Mouse (Mus musculus) CD4-positive helper T cell, adult 2 months (primary cell): ENCODE results near the gene Ssh2.
"Not testable (repeated sequence)": the region's sequence is repeated elsewhere in the genome, so short reads cannot be mapped to it uniquely, and the experiment has no call there.

Experiments
- DNase-seq: peaks from one replicate; pipeline ENCODE4 v3.0.0-alpha.2; 2012; ENCODE audit warnings: low read depth, missing footprints, low spot score

The Ssh2 gene

DNA sequence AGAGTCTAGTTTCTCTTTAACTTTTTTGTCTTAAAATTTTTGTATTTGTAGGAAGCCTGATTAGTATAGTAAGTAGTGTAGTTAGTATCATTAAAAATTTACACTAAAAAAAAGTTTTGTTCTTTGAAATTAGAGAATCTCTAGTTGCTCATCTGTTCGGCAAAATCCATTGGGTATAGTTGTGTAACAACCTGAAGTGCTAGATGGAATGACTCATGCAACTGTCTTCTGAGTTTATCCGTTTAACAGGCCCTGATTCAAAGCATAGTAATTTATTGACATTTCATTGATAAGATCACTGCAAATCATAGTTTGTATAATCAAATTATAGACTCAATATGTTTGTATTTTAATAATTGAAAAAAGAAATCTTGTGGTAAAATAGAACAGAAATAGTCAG, 14.7 kb downstream of the Ssh2 start:
- DNase-seq = no peak

- no peak for DNase-seq
Measured at GRCm38 (mm10) chr11:77231514-77231913, 15.4 kb downstream of the Ssh2 start.

DNA sequence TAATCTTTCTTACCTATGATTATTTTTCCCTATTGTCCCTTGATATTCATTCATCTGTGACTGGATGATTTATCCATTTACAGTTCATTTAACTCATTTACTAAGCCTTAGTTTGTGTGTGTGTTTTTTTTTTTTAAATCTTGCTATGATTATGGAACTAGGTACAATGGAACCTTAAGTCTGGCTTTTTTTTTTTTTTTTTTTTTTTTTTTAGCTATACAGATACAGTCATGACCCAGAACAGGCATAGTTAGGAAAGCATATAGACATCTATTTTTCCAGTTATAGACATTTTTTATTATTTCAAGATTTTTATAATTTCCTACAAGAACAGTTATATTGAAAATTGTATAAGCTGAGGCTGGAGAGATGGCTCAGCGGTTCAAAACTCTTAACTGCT, 19.2 kb downstream of the Ssh2 start:
- no peak for DNase-seq

DNA sequence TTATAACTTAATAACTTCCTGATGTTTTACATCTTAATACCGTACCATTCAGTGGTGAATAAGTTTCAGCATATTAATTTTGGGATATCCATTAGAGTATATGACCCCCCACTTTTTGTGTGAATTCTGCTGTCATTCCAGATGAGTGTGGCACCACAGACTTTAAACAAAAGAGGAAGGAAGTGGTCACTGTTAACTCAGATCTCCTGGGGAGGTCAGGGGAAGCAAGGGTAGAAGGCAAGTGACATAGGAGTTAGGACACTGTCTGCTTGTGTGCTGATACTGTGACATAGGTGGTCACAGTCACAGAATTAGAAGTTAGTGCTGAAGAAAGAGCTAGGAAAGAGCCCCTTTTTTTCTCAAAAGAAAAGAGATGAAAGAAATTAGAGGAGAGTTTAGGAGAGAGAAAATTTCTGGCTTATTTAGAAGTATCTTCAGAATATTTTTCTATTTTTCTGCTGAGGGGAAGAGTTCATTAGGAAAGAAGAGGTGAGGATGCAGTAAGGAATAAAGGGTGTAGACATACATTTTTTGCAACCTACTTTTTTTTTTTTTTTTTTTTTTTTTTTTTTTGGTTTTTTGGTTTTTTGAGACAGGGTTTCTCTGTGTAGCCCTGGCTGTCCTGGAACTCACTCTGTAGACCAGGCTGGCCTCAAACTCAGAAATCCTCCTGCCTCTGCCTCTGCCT, 23.7 kb downstream of the Ssh2 start:
- DNase-seq = no peak

DNA sequence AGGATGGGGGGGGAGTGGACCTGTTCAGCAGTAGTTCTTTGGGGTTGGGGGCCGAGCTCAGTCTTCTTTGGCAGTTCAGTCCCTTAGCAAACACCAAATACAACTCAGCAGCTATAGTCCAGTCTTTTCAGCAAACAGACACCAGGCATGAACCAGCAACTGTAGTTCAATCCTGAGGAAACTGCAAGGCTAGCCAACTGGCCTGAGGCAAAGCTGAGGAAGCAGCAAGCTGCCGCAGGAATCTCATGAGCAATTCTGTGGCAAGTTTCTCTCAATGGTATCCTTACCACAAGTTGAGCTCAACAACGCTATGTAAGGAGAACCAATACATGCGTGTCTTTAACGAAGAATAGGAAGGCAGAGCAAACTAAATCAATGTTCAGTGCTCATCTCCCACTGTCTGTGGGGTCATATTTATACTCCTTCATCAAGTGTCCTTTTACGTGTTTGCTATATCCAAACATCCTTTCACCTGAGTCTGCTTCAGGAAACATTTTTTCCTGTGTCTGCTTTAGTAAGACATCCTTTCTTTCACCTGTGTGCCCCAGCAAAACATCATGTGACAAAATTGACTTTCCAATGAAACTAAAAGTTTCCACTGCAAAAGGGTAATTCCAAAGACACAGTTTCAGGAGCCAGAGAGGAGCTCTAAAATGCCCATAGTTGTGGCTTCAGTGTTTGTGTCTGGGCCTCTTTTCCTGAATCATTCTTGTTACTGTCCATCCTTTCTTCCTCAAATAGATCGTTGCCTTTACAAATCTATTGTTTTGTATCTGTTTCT, 24.6 kb downstream of the Ssh2 start:
- no peak for DNase-seq

DNA sequence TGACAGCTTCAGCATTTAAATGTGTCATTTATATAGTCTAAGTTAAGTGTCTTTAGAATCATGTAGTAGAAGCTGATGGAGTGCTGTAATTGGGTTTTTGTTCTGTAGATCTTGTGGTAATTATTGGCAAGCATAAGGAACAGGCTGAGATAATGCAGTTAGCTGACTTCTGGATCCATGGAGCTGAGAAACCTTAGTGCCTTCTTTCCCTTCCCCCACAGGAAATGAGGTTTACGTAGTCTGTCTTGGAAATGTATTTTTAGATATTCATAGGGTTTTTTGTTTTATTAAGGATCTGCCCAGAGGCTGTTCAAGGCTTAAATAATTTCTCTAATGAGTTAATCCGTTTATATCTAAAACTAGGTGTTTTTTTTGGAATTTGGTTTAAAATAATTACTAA, 26.8 kb downstream of the Ssh2 start:
- peak; percentile 12 for DNase-seq

DNA sequence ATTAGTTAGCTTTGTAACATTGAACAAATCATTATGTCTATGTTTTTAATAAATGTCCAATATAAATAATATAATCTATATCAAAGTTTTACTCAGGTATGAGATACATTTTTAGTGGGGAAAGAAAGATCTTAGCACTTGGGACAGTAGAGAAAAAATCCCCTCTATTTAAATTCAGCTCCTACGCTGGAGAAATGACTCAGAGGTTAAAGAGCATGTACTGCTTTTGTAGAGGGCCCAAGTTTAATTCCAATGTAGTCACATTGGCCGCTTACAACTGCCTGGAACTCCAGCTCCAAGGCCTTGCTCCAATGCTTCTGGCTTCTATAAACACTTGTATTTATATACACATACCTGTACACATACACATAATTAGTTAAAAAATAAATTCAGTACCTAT, 36.7 kb downstream of the Ssh2 start:
- DNase-seq = no peak

- no peak for DNase-seq
Measured at GRCm38 (mm10) chr11:77259441-77259840, 43.4 kb downstream of the Ssh2 start.

- no peak for DNase-seq
Measured at GRCm38 (mm10) chr11:77267401-77267800, 51.3 kb downstream of the Ssh2 start.

DNA sequence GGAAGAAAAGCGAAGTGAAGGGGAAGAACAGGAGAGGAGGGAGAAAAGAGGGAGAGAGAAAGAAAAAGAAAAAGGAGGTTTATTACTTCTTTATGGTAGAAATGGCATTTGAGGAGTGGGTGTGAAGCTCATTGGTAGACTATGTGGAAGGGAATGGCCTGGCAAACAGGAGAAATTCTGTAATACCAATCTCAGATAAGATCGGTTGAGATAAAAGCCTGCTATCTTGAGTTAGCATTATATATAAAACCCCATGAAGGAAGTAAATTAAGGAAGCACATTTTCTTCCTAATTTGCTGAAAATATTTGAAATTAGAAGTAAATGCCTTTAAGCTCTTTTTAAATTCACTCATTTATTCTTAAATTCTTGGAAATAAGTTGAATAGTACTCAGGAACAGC, 59.9 kb downstream of the Ssh2 start:
- DNase-seq = no peak

DNA sequence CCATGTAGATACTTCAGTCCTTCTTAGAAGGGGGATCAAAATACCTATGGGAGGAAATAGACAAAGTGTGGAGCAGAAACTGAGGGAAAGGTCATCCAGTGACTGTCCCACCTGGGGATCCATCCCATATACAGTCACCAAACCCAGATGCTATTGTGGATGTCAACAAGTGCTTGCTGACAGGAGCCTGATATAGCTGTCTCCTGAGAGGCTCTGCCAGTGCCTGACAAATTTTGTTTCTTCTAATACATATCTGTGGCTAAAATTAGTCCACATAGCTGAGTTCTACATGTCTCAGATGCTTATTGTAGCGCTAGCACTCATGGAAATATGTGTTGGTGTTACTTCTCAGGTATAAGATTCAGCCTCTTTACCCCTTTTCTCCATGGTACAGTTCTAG, 62.5 kb downstream of the Ssh2 start:
- DNase-seq = not testable (repeated sequence)

GRCm38 (mm10) chr11:77280219-77280618, 64.1 kb downstream of the Ssh2 start:
- no peak for DNase-seq

DNA sequence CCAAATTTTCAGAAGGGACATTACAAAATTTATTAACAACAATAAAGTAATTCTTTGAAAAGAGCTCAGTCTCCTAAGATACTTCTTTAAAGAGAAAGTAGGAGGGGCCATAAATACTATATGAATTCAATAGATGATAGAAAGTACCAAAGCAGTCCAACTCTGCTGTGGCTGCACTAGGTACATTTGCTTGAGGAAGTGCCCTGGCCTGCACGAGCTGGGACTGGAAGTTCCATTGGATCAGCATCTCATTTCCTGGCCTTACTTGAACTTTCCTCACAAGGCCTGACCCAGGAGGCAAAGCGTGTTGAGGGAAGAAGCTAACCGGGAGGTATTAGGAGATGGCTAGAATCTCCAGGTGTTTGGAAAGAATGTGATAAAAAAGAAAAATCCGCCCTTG, 75.4 kb downstream of the Ssh2 start:
- DNase-seq = no peak

GRCm38 (mm10) chr11:77293673-77294072, 77.6 kb downstream of the Ssh2 start:
- DNase-seq = not testable (repeated sequence)

DNA sequence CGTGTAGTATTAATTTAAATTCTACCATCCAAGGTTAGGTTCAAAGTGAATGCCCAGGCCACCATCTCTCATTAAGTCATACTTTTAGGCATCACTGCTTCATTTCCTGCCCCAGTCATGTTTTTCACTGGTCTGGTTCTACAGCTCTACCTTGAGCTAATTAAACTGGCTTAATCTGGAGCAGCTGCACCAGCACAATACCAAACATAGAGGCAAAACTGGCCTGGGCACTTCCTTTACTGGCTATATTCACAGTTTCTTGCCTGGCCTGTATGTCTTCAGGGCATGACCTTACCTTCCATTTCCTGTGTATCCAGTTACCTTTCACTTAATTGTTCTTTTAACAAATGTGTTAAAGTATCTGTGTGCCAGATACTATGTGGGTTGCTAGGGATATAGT, 81.2 kb downstream of the Ssh2 start:
- DNase-seq = no peak

DNA sequence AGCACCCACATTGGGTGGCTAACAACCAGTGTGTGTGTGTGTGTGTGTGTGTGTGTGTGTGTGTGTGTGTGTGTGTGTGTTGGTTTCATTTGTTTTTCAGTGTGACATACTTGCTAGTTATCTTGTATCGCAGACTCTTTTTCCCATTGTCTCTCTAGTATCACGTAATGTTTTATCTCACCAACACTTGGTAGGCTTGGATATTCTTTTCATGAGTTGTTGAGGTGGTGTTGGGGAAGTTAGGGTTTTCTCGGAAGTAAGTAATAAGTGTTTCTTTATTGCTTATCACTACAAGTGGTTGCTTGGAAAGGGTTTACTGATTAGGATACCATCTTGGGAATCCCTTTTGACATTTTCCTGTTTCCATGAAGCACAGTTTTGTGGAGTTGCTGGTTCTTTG, 91.1 kb downstream of the Ssh2 start:
- no peak for DNase-seq

DNA sequence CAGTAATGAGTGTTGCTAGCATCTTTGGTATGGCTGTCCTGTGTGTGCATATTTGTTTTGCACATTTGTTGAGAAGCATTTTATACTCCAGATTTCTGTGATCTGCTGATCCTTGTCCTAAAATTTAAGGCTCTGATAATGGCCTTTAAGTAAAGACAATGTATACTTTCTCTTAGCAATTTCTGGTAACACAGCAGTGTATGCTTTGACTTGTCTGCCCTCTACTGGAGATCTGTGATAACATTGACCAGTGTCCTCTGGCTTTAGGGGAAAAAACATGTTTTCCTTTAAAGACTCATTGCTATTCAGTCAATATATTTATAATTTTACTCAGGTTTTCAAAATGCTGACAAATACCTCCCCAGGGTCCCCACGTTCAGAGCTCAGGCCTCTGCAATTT, 92.4 kb downstream of the Ssh2 start:
- DNase-seq = peak; percentile 60

- peak; percentile 38 for DNase-seq
Measured at GRCm38 (mm10) chr11:77317721-77318477, 101.8 kb downstream of the Ssh2 start.

DNA sequence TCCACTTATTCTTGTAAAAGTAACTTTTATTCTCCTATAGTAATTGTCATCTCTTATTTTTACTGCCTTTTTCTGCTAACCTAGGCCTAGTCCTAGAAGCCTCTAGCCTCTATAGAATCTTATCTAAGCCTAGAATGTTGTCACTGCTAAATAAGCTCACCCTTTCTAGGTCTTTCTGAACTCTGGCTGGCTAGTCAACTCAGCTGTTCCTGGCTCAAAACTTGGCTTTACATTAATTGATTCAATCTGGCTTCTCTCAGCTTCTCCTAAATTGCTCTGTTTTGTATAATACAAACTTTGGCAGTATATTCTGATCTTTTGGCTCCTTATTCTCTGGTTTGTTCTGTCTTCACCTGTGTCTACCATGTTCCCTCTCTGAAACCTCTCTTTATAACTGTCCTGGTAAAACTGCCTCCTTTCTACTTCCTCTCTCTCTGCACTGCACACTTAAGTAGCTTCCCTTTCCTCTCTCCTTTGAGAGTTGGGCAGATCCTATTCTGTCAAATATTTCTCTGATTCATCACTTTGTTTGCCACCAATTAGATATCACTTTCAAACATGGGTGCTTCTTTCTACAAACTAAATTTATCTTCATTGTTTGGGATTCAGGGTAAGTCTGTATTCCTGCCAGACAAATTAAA, 102.5 kb downstream of the Ssh2 start:
- DNase-seq = no peak

DNA sequence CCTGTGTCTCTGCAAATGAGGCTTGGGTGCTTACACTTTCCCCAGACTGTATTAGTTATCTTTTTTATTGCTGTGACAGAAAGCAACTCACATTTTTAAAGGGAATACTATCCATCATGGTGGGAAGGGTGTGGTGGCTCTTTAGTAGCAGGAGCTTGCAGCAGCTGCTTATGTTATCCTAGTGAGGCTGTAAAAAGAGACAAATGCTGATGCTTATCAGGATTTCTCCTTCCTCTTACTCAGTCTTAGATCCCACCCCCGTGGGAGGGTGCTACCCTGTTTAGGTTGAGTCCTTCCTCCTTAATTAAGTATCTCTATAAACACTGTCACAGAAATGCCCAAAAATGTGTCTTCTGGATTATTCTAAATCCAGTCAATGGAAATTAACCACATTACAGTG, 105.1 kb downstream of the Ssh2 start:
- no peak for DNase-seq

GRCm38 (mm10) chr11:77330529-77330928, 114.4 kb downstream of the Ssh2 start:
- no peak for DNase-seq

DNA sequence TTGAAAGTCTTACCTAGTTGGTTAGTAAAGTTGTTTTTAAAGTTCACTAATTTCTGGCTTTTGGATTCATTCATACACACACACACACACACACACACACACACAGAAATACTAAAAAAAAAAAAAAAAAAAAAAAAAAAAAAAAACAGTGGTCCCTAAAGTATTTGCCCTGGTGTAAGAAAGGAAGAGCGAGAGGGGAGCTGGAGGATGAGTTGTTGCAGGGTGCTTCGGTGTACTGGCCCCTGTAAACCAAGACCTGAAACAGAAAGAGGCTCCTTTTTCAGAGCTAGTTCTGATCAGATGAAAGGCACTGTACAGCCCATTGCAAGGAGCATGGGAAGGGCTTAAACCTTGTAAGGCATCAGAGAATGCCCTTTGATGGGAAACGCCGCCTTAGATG, 131.2 kb downstream of the Ssh2 start:
- no peak for DNase-seq
